Mouse (Mus musculus): ENCODE measurements around the gene Actrt1.

Gene Actrt1

GRCm38 (mm10) chrX:46328707-46329106, at the start of gene Actrt1:
Actrt1 (plus strand) TSS chrX:46329007.
- no peak for DNase-seq

DNA sequence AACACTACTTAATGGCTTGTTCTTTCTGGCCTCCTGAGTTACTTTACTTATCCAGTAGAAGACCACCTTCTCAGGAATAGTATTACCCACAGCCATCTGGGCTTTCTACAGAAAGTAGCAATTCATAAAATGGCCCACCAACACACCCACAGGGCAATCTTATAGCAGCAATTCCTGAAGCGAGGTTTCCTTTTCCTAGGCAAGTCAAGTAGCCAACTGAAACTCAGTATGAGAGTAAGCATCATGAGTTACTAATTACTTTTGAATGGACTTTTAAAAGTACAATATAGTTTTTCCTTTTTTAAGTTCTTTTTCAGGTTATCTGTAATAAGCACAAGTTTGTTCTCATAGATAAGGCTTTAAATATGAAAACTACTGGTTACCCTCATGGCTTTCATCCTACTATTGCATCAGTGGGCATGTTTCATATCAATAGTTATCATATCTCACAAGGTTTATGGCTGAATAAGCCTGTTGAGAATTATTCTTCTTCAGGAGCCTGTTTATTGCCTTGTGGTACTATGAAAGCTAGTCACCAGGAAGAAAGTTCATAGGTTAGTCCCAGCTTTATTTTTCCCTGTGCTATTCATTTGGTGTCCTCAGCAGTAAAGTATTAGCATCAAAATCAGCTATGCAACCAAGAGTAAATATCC, 2.8 kb downstream of the Actrt1 start:
- DNase-seq = no peak

All from retina, postnatal 1 day (tissue).